Mouse (Mus musculus) embryo, embryonic 10.5 days (tissue): ENCODE results near the gene Ak5.
A peak's percentile ranks its signal among the peaks of the same experiment; 100 is the strongest.

Source experiments
- DNase-seq: peaks from one replicate; pipeline ENCODE4 v3.0.0-alpha.2; 2015; ENCODE audit warnings: low spot score

Ak5 gene

GRCm38 (mm10) chr3:152564516-152565113 is 103.5 kb downstream of the Ak5 start:
- no peak for DNase-seq

GRCm38 (mm10) chr3:152563833-152564232 is 104.3 kb downstream of the Ak5 start:
- DNase-seq: no peak

- no peak for DNase-seq
Measured at GRCm38 (mm10) chr3:152561708-152562107, 106.5 kb downstream of the Ak5 start.

DNA sequence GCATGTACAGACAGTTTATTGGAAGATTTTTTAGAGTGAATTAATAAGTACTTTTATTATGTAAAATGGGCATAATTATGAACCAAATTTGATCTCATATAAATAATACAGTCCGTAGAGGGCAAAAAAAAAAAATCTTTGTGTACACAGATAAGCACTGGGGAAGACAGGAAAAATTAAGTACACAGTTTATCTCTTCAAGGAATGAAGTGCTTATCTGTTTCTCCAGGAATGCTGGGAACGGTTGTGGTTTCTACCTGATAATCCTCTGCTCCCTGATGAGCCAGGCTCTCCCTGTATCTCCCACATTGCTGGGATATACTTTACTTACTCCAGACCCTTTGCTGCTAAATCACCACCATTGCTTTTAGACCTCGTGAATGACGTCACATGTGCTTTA is 108.9 kb downstream of the Ak5 start:
- no peak for DNase-seq

- DNase-seq: no peak
Measured at GRCm38 (mm10) chr3:152558106-152558505, 110.1 kb downstream of the Ak5 start.

GRCm38 (mm10) chr3:152557659-152558058 is 110.5 kb downstream of the Ak5 start:
- DNase-seq: peak; percentile 32

DNA sequence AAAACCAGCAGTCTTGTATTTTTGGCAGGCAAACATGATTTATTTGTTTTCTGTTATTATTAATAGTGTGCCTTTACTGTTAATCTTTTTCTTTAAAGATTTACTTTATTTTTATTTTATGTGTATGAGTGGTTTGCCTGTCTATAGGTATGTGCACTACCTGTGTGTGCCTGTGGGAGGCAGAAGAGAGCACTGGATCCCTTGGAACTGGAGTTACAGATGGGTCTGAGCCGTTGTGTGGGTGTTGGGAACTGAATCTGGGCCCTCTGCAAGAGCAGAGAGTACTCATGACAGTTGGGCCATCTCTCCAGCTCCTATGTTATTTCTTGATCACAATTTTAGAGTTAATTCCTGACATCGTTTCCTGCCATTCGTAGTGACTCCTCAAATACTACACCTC is 111.2 kb downstream of the Ak5 start:
- no peak for DNase-seq

- no peak for DNase-seq
Measured at GRCm38 (mm10) chr3:152556435-152556834, 111.7 kb downstream of the Ak5 start.

DNA sequence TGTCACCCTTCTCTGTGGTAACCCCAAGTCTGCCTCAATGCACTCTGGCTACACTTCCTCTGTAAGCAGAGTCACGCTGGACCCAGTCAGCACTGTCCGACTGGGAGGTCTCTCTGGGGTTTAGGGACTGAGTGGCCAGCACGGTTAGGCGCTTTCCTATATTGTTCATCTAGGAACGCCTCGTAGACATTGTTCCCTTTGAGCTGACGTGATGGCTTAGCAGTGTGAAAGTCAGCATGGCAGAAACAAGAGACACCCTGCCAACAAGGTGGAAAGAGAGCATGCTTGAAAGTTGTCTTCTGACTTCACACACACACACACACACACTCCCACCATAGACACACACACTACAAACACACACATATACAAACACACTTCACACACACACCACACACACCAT is 112.9 kb downstream of the Ak5 start:
- no peak for DNase-seq

DNA sequence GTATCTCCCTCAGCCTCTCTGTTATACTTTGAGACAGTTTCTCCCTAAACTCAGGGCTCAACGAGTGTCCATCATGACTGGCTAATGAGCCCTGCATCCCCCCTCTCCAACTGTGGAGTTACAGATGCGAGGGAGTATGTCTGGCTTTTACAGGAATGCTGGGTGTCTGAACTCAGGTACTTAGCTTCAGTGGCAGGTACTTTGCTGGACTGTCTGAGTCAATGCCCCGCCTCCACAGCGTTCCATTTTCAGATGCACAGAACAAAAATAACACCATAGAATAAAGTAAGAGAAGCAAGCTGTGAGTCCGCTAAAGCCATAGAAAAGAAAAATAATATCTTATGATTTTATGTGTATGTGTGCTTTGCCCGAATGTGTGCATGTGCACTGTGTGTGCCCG is 113.8 kb downstream of the Ak5 start:
- DNase-seq: no peak

- no peak for DNase-seq
Measured at GRCm38 (mm10) chr3:152552641-152553040, 115.5 kb downstream of the Ak5 start.

GRCm38 (mm10) chr3:152550528-152551115 is 117.5 kb downstream of the Ak5 start:
- no peak for DNase-seq

GRCm38 (mm10) chr3:152550031-152550430 is 118.1 kb downstream of the Ak5 start:
- DNase-seq: no peak

- no peak for DNase-seq
Measured at GRCm38 (mm10) chr3:152544921-152545320, 123.2 kb downstream of the Ak5 start.

DNA sequence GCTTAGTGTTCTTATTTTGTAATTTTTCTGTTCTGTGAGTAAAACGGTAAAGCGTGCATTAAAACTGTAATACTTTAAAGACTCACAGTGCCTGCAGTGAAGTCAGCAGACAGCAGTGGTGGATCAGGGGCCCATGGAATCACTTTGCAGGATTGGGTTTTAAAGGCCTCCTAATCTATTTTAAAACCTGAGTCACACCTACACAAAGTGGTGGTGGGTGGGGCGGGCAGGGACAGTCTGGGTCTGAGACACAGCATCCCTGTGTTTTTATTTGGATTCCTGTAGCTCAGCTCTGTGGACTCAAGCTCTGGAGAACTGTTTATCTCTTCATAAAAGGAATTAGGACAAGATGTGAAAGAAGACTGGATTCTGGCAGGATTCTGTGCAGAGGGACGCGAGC is 125.9 kb downstream of the Ak5 start:
- DNase-seq: no peak

GRCm38 (mm10) chr3:152530344-152530743 is 137.8 kb downstream of the Ak5 start:
- no peak for DNase-seq

DNA sequence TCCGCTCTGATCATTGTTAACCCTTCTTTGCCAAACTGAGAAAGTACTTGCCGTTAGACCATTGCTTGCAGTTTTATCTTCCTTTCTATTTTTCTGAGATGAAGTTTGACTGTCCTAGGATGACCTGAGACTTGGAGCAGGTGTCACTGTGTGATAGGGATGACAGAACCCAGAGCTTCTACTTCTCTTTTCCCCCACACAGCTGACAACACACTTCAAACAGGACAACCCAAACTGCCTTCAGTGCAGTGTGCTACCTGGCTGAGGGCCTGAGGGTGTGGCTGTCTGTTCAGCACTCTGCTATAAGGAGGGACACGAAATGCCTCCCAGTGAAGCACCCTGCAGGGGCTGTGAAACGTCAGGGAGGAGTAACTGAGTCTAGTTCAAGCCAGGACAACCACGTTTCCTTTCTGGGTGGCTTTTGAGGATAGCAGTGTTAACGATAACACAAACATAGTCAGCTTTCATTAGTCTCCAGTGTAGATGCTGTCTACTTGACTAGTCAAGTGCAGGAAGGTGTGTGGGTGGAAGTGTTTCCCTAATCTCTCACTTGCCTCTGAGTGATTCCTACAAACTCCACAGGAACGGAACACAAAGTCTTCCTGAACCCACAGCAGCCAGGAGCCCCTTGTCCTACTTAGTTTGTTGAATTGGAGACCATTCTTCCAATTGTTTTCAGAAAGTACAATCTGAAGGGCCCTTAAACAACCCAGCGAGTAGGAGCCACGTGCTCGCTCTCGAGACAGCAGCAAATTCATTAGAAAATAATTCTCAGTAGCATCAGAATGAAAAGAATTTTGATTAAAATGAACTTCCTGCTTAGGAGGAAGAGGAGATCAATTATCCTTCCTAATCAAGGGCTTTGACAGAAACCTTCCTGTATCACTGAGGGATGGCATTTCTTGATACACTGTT is 138.8 kb downstream of the Ak5 start:
- DNase-seq: no peak

GRCm38 (mm10) chr3:152526721-152527120 is 141.4 kb downstream of the Ak5 start:
- no peak for DNase-seq

GRCm38 (mm10) chr3:152523315-152523638 is 144.9 kb downstream of the Ak5 start:
- DNase-seq: no peak

DNA sequence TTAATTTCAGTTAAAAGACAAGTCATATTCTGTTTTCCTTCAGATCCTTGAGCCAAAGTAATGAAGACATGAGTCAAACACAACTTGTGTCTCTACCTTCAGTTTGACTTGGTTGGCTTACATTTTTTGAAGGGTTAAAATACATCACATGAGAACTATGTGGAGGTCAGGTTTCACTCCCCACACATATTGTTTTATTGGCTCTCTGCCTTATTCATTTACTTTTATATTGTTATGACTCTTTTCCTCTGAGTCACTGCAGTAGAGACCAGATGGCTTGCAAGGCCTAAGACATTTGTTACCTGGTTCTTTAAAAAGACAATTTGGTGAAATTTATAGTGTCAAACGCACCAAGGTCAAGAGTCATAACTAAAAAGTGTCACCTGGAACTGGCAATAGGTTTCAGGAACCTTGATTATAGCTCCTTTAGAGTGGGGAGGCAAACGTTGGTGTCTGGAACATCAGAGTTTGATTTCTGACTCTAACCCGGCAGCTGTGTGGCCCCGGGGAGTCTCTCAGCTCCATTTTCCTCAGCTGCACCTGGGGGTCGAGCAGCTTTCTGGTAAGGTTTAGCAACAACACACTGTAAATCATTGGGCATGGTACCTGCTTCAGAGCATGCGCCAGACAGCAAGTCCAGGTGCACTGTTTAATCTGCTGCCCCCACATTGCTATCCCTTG is 145.4 kb downstream of the Ak5 start:
- peak; percentile 35 for DNase-seq

DNA sequence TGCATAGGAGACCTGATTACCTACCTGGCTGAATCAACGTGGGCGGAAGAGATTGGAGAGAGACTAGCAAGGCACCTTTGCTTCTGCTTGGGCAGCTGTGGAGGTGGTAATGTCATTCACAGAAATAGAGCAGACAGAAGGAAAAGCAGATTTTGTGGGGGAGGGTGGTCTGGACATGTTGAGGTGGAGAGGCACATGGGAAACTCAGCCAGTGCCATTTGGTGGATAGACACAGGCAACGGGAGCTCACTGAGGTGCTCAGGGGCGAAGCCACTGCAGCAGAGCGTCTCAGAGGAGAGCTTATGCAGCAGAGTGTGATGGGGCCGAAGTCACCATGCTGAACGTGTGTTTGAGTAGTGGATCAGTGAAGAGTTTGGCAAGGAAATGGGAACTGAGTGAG is 147.1 kb downstream of the Ak5 start:
- no peak for DNase-seq

GRCm38 (mm10) chr3:152520074-152520473 is 148.1 kb downstream of the Ak5 start:
- DNase-seq: no peak

DNA sequence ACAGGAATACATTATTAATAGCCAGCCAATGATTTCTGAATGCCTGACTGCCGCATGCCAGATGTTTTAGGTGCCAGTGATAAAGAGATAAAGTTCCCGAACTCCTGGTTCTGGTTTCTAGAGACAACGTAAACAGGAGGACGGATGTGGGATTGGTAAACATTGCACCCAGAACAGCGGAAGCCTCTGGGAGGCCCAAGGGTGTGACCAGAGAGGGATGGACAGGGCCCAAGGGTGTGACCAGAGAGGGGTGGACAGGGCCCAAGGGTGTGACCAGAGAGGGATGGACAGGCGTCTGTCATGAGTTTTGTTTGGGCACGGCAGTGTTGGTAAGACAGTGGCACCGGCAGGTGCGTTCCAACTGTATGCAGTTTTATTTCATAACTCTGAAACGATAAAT is 148.6 kb downstream of the Ak5 start:
- no peak for DNase-seq
